Mouse (Mus musculus): ENCODE measurements around the gene Samhd1. TPM values are rescaled to one million over a fixed set of nuclear protein-coding genes. Genes with fewer than 3 reads are reported as not detected.

The Samhd1 gene
- polyA plus RNA-seq, 1 experiment from 2014 or later, result 18.0 TPM

- no peak overlapping the region for H3K27ac ChIP-seq (ENCODE audit: poor library complexity, severe bottlenecking)
- H3K9me3 ChIP-seq (replicated peaks), result no peaks in the 10 kb centered on the region
- peak; percentile 43; the same call in 1 of the 2 replicates for ATAC-seq (ENCODE audit: insufficient number of reproducible peaks, low FRiP score)
- 59% methylated on average over 9 of the region's 9 CpGs for WGBS
- H3K9ac ChIP-seq, result no peak overlapping the region
- no peak overlapping the region for H3K4me2 ChIP-seq
- H3K4me1 ChIP-seq (replicated peaks), result peaks cover 31% of the 10 kb centered on the region
- H3K36me3 ChIP-seq, result peaks cover 13% of the 10 kb centered on the region
- H3K4me3 ChIP-seq, result no peak overlapping the region
- H3K27me3 ChIP-seq (replicated peaks), result 0 out of 2 replicates have a peak, but pooled peaks cover 7% of the 10 kb centered on the region
Measured at GRCm38 (mm10) chr2:157095005-157095755, 39.9 kb downstream of the Samhd1 start.

- no peaks in the 10 kb centered on the region for H3K9me3 ChIP-seq (replicated peaks)
- H3K4me1 ChIP-seq (replicated peaks), result peaks cover 31% of the 10 kb centered on the region
- H3K27ac ChIP-seq (ENCODE audit: poor library complexity, severe bottlenecking), result 0 out of 2 replicates have a peak overlapping the region, but pooled peaks have one; percentile 44
- 0 out of 2 replicates have a peak overlapping the region, but pooled peaks have one; percentile 9 for H3K9ac ChIP-seq
- ATAC-seq (ENCODE audit: insufficient number of reproducible peaks, low FRiP score), result 0 out of 2 replicates have a peak, but pooled peaks have one; percentile 43
- H3K4me3 ChIP-seq, result no peak overlapping the region
- H3K36me3 ChIP-seq, result no peaks in the 10 kb centered on the region
- 0 out of 2 replicates have a peak, but pooled peaks cover 7% of the 10 kb centered on the region for H3K27me3 ChIP-seq (replicated peaks)
- H3K4me2 ChIP-seq, result no peak overlapping the region
- 37% methylated on average over 8 of the region's 8 CpGs for WGBS
Measured at GRCm38 (mm10) chr2:157092024-157092423, 43.0 kb downstream of the Samhd1 start.

GRCm38 (mm10) chr2:157087536-157088317 is 47.3 kb downstream of the Samhd1 start:
- WGBS, result 81% methylated on average over 14 of the region's 14 CpGs
- peaks cover 36% of the 10 kb centered on the region for H3K4me1 ChIP-seq (replicated peaks)
- no peak overlapping the region for H3K4me3 ChIP-seq
- H3K4me2 ChIP-seq, result no peak overlapping the region
- no peak for ATAC-seq (ENCODE audit: insufficient number of reproducible peaks, low FRiP score)
- no peak overlapping the region for H3K27ac ChIP-seq (ENCODE audit: poor library complexity, severe bottlenecking)
- H3K36me3 ChIP-seq, result no peaks in the 10 kb centered on the region
- no peaks in the 10 kb centered on the region for H3K9me3 ChIP-seq (replicated peaks)
- no peak overlapping the region for H3K9ac ChIP-seq
- peaks cover 10% of the 10 kb centered on the region; the same call in 1 of the 2 replicates for H3K27me3 ChIP-seq (replicated peaks)

GRCm38 (mm10) chr2:157086796-157087195 is 48.3 kb downstream of the Samhd1 start, which contains the start of gene Tldc2:
Tldc2 (plus strand) TSS chr2:157087055.
- H3K27me3 ChIP-seq (replicated peaks), result peaks cover 7% of the 10 kb centered on the region; the same call in 1 of the 2 replicates
- no peak within 1 kb of the TSS for H3K4me3 ChIP-seq
- H3K9ac ChIP-seq, result no peak within 1 kb of the TSS
- H3K36me3 ChIP-seq, result no peaks in the 10 kb centered on the region
- H3K27ac ChIP-seq (ENCODE audit: poor library complexity, severe bottlenecking), result no peak within 1 kb of the TSS
- 81% methylated on average over 8 of the region's 8 CpGs for WGBS
- H3K4me1 ChIP-seq (replicated peaks), result peaks cover 34% of the 10 kb centered on the region
- no peak for ATAC-seq (ENCODE audit: insufficient number of reproducible peaks, low FRiP score)
- H3K9me3 ChIP-seq (replicated peaks), result no peaks in the 10 kb centered on the region
- no peak within 1 kb of the TSS for H3K4me2 ChIP-seq

GRCm38 (mm10) chr2:157084831-157085585 is 50.1 kb downstream of the Samhd1 start:
- peaks cover 24% of the 10 kb centered on the region for H3K4me1 ChIP-seq (replicated peaks)
- 68% methylated on average over 7 of the region's 7 CpGs for WGBS
- ATAC-seq (ENCODE audit: insufficient number of reproducible peaks, low FRiP score), result no peak
- H3K36me3 ChIP-seq, result no peaks in the 10 kb centered on the region
- H3K27ac ChIP-seq (ENCODE audit: poor library complexity, severe bottlenecking), result no peak overlapping the region
- H3K4me2 ChIP-seq, result no peak overlapping the region
- no peaks in the 10 kb centered on the region for H3K9me3 ChIP-seq (replicated peaks)
- H3K9ac ChIP-seq, result no peak overlapping the region
- no peak overlapping the region for H3K4me3 ChIP-seq
- H3K27me3 ChIP-seq (replicated peaks), result peaks cover 8% of the 10 kb centered on the region; the same call in 1 of the 2 replicates

GRCm38 (mm10) chr2:157081960-157082359 is 53.1 kb downstream of the Samhd1 start:
- Histone ChIP-seq H3K9me3 (replicated peaks) (no peaks in the 10 kb centered on the region), H3K4me2 (no peak overlapping the region), H3K27ac (ENCODE audit: poor library complexity, severe bottlenecking) (no peak overlapping the region), H3K4me1 (replicated peaks) (peaks cover 28% of the 10 kb centered on the region), H3K9ac (no peak overlapping the region), H3K36me3 (no peaks in the 10 kb centered on the region), H3K27me3 (replicated peaks) (peaks cover 7% of the 10 kb centered on the region; the same call in 1 of the 2 replicates), H3K4me3 (no peak overlapping the region)
- 22% methylated on average over 7 of the region's 7 CpGs for WGBS
- ATAC-seq (ENCODE audit: insufficient number of reproducible peaks, low FRiP score), result no peak

- Histone ChIP-seq H3K9me3 (replicated peaks) (no peaks in the 10 kb centered on the region), H3K27me3 (replicated peaks) (0 out of 2 replicates have a peak, but pooled peaks cover 4% of the 10 kb centered on the region), H3K4me3 (no peak overlapping the region), H3K9ac (no peak overlapping the region), H3K4me2 (no peak overlapping the region), H3K36me3 (no peaks in the 10 kb centered on the region), H3K4me1 (replicated peaks) (peaks cover 34% of the 10 kb centered on the region), H3K27ac (ENCODE audit: poor library complexity, severe bottlenecking) (no peak overlapping the region)
- WGBS, result 88% methylated on average over 8 of the region's 8 CpGs
- no peak for ATAC-seq (ENCODE audit: insufficient number of reproducible peaks, low FRiP score)
Measured at GRCm38 (mm10) chr2:157081331-157081730, 53.7 kb downstream of the Samhd1 start.

GRCm38 (mm10) chr2:157079701-157080180 is 55.3 kb downstream of the Samhd1 start:
- Histone ChIP-seq H3K4me2 (peak overlapping the region; percentile 92), H3K27ac (ENCODE audit: poor library complexity, severe bottlenecking) (peak overlapping the region; percentile 91), H3K4me1 (replicated peaks) (peaks cover 41% of the 10 kb centered on the region), H3K4me3 (peak overlapping the region; percentile 76), H3K27me3 (replicated peaks) (0 out of 2 replicates have a peak, but pooled peaks cover 4% of the 10 kb centered on the region), H3K9ac (peak overlapping the region; percentile 95), H3K9me3 (replicated peaks) (no peaks in the 10 kb centered on the region), H3K36me3 (no peaks in the 10 kb centered on the region)
- 13% methylated on average over 16 of the region's 16 CpGs for WGBS
- no peak for ATAC-seq (ENCODE audit: insufficient number of reproducible peaks, low FRiP score)

GRCm38 (mm10) chr2:157078793-157079700 is 56.0 kb downstream of the Samhd1 start, which contains the start of gene Soga1:
Soga1 (minus strand) TSS chr2:157079254.
- Histone ChIP-seq H3K9me3 (replicated peaks) (no peaks in the 10 kb centered on the region), H3K4me1 (replicated peaks) (peaks cover 47% of the 10 kb centered on the region)
- WGBS, result 1% methylated on average over 112 of the region's 136 CpGs

More at GRCm38 (mm10) chr2:157078793-157079700, 56.0 kb downstream of the Samhd1 start, which contains the start of gene Soga1:
- Histone ChIP-seq H3K27me3 (replicated peaks) (0 out of 2 replicates have a peak, but pooled peaks cover 4% of the 10 kb centered on the region), H3K27ac (ENCODE audit: poor library complexity, severe bottlenecking) (peak within 1 kb of the TSS; percentile 91), H3K4me2 (peak within 1 kb of the TSS; percentile 92), H3K36me3 (no peaks in the 10 kb centered on the region), H3K9ac (peak within 1 kb of the TSS; percentile 95), H3K4me3 (peak within 1 kb of the TSS; percentile 76)
- peak; percentile 84 for ATAC-seq (ENCODE audit: insufficient number of reproducible peaks, low FRiP score)

All from heart, embryonic 12.5 days (tissue).